8 mouse cellular contexts compared by ENCODE assay signal in the genomic region with DNA sequence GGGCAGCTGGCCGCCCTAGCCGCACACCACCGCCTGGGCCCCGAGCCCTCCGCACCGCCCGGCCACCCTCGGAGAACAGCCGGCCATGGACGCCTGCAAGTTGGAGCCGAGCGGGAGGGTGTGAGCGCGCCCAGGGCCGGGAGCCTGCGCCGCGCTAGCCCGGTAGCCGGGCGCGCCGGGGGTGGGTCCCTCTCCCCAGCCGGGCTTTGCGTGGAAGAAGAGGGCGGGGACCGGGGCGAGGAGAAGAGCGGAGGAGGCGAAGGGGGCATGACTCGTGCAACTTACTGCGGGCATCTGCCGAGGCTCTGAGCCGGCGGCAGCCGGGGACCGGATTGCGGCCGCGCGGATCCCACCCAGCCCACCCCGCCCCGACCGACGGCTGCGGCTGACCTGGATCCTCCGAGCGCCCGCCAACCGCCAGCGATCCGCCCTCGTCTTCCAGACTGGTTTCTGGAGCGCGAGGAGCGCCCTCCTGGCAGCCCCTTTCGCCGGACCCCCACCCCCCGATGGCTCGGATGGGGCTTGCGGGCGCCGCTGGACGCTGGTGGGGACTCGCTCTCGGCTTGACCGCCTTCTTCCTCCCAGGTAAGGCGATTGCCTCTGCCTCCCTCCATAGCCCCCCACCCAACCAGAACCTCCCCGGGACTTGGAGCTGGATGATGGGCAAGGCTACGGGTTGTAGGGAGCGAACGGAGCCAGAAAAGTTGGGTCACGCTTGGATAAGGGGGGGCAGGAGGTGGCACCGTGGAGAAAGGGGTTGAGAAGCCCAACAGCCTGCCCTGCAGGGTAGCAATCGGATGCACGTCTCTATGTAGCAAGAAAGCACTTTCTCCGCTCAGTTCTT. TPM values are rescaled to one million over a fixed set of nuclear protein-coding genes. Genes with fewer than 3 reads are reported as not detected.
A peak's percentile ranks its signal among the peaks of the same experiment; 100 is the strongest.
DNase-seq lines count a peak whose midpoint lies in the region; ATAC-seq and TF ChIP-seq lines count a peak whose summit lies in the region.

No protein-coding gene starts in this region.

- no peak for TF ChIP-seq CTCF in lung, embryonic 14.5 days (IDR thresholded peaks at IDR 0.05; ENCODE audit: low read depth)
- TF ChIP-seq CTCF in small intestine, adult 2 months (IDR thresholded peaks at IDR 0.05; ENCODE audit: extremely low read depth, insufficient read length, insufficient replicate concordance, low read depth, low read length) = no peak

- no peaks in the 10 kb centered on the region for H3K36me3 ChIP-seq in embryonic facial prominence, embryonic 13.5 days
- no peaks in the 10 kb centered on the region for H3K36me3 ChIP-seq in hindbrain, embryonic 16.5 days (ENCODE audit: control insufficient read depth, insufficient read depth, low read length)
- no peaks in the 10 kb centered on the region for H3K36me3 ChIP-seq in lung, embryonic 14.5 days (ENCODE audit: insufficient read depth)
- no peaks in the 10 kb centered on the region for H3K36me3 ChIP-seq in small intestine, adult 2 months (ENCODE audit: control insufficient read depth, insufficient read depth, low read length)

- ATAC-seq in embryonic facial prominence, embryonic 13.5 days (ENCODE audit: insufficient number of reproducible peaks, insufficient read depth, low FRiP score, low TSS enrichment, low read depth) = peak; percentile 59; the same call in 1 of the 2 replicates
- ATAC-seq in hindbrain, embryonic 16.5 days = peak; percentile 69
- ATAC-seq in lung, embryonic 14.5 days (ENCODE audit: insufficient read depth) = peak; percentile 65

- peak overlapping the region; percentile 97 for H3K27ac ChIP-seq in embryonic facial prominence, embryonic 13.5 days
- peak overlapping the region; percentile 95 for H3K27ac ChIP-seq in hindbrain, embryonic 16.5 days (ENCODE audit: low read depth, low read length)
- peak overlapping the region; percentile 96 for H3K27ac ChIP-seq in lung, embryonic 14.5 days (ENCODE audit: low read depth)
- peak overlapping the region; percentile 86 for H3K27ac ChIP-seq in small intestine, adult 2 months (ENCODE audit: insufficient read depth, low read depth, low read length)

- no peaks in the 10 kb centered on the region for H3K9me3 ChIP-seq in embryonic facial prominence, embryonic 13.5 days
- no peaks in the 10 kb centered on the region for H3K9me3 ChIP-seq in hindbrain, embryonic 16.5 days (ENCODE audit: control insufficient read depth, low read length)
- H3K9me3 ChIP-seq in lung, embryonic 14.5 days (ENCODE audit: low read depth, low read length) = no peaks in the 10 kb centered on the region

- under 1% methylated on average over 74 of the region's 77 CpGs for WGBS in embryonic facial prominence, embryonic 13.5 days
- WGBS in hindbrain, embryonic 16.5 days = under 1% methylated on average over 54 of the region's 77 CpGs
- under 1% methylated on average over 61 of the region's 77 CpGs for WGBS in lung, embryonic 14.5 days
- WGBS in small intestine, adult 2 months = 1% methylated on average over 75 of the region's 77 CpGs

- peak overlapping the region; percentile 88 for H3K4me3 ChIP-seq in embryonic facial prominence, embryonic 13.5 days
- peak overlapping the region; percentile 87 for H3K4me3 ChIP-seq in hindbrain, embryonic 16.5 days (ENCODE audit: low read length)
- peak overlapping the region; percentile 78 for H3K4me3 ChIP-seq in lung, embryonic 14.5 days (ENCODE audit: low read depth, low read length)
- H3K4me3 ChIP-seq in small intestine, adult 2 months (ENCODE audit: low read depth, low read length) = peak overlapping the region; percentile 81

- H3K9ac ChIP-seq in embryonic facial prominence, embryonic 13.5 days = peak overlapping the region; percentile 94
- H3K9ac ChIP-seq in hindbrain, embryonic 16.5 days (ENCODE audit: low read depth, low read length) = peak overlapping the region; percentile 96
- H3K9ac ChIP-seq in lung, embryonic 14.5 days = peak overlapping the region; percentile 88

- DNase-seq in right cerebral cortex, adult 18-20 months = peak; percentile 44
- DNase-seq in right cerebral cortex, postnatal 36 days (ENCODE audit: low spot score in 2 of 2) = no peak
- peak; percentile 5 for DNase-seq in adipocyte (ENCODE audit: low spot score)
- peak; percentile 41 for DNase-seq in lung, embryonic 14.5 days
- DNase-seq in spleen, adult 12 weeks (ENCODE audit: low spot score) = no peak

- TF ChIP-seq POLR2A in small intestine, adult 2 months (IDR thresholded peaks at IDR 0.05; ENCODE audit: low read depth, low read length) = no peak

- H3K27me3 ChIP-seq in embryonic facial prominence, embryonic 13.5 days = 0 out of 2 replicates have a peak, but pooled peaks cover 4% of the 10 kb centered on the region
- H3K27me3 ChIP-seq in hindbrain, embryonic 16.5 days (replicated peaks; ENCODE audit: control insufficient read depth, insufficient read depth, low read length) = 0 out of 2 replicates have a peak, but pooled peaks cover under 1% of the 10 kb centered on the region
- no peaks in the 10 kb centered on the region for H3K27me3 ChIP-seq in lung, embryonic 14.5 days (ENCODE audit: insufficient read depth, low read length)
- 0 out of 2 replicates have a peak, but pooled peaks cover 3% of the 10 kb centered on the region for H3K27me3 ChIP-seq in small intestine, adult 2 months (ENCODE audit: control insufficient read depth, insufficient read depth, low read length)

- H3K4me1 ChIP-seq in embryonic facial prominence, embryonic 13.5 days = peaks cover 48% of the 10 kb centered on the region
- H3K4me1 ChIP-seq in hindbrain, embryonic 16.5 days (ENCODE audit: control insufficient read depth, insufficient read depth, low read depth, low read length) = peaks cover 41% of the 10 kb centered on the region
- H3K4me1 ChIP-seq in lung, embryonic 14.5 days (ENCODE audit: insufficient read depth) = peaks cover 7% of the 10 kb centered on the region
- H3K4me1 ChIP-seq in small intestine, adult 2 months (ENCODE audit: control insufficient read depth, insufficient read depth, insufficient read length, low read length) = peaks cover 19% of the 10 kb centered on the region

- H3K4me2 ChIP-seq in embryonic facial prominence, embryonic 13.5 days = peak overlapping the region; percentile 97
- peak overlapping the region; percentile 80 for H3K4me2 ChIP-seq in hindbrain, embryonic 16.5 days (ENCODE audit: low read length)
- H3K4me2 ChIP-seq in lung, embryonic 14.5 days = peak overlapping the region; percentile 97

RNA-seq across cellular contexts. Expression of a gene that starts 0.6 kb away (rescaled TPM):
- 7.4 and 9.2 TPM in 2 replicates for polyA plus RNA-seq in embryonic facial prominence, embryonic 13.5 days (2015; fragmentation: Nextera tagmentation; extraction: Ambion mirVana)
- 12.9 and 15.5 TPM in 2 replicates for polyA plus RNA-seq in hindbrain, embryonic 16.5 days (2015; fragmentation: Nextera tagmentation; extraction: Ambion mirVana)
- polyA plus RNA-seq in lung, embryonic 14.5 days (2014; fragmentation: Nextera tagmentation; extraction: Ambion mirVana) = 5.7 and 6.7 TPM in 2 replicates
- polyA plus RNA-seq in small intestine, adult 2 months (2012; rRNA removed) = 8.6 and 15.3 TPM in 2 replicates

Comparison
In these comparisons a context has a peak if more than half of its experiments do, and no peak if none do; other contexts are left out.
1. DNase-seq: peak in right cerebral cortex, adult 18-20 months (single experiment), adipocyte (single experiment) and lung, embryonic 14.5 days (single experiment); none in right cerebral cortex, postnatal 36 days (0 of 2) and spleen, adult 12 weeks (single experiment).
2. Peak in every context shown above with its lines, with median percentiles within 50 percentile points of each other: ATAC-seq, H3K27ac ChIP-seq, H3K4me2 ChIP-seq, H3K4me3 ChIP-seq and H3K9ac ChIP-seq.